Mouse (Mus musculus) MN1 (cell line): ENCODE measurements around the gene Tnfrsf4.

Experiments used
- DNase-seq: peaks from one replicate; pipeline ENCODE4 v3.0.0-alpha.2; 2016; ENCODE audit warnings: low spot score

Gene Tnfrsf4

DNA sequence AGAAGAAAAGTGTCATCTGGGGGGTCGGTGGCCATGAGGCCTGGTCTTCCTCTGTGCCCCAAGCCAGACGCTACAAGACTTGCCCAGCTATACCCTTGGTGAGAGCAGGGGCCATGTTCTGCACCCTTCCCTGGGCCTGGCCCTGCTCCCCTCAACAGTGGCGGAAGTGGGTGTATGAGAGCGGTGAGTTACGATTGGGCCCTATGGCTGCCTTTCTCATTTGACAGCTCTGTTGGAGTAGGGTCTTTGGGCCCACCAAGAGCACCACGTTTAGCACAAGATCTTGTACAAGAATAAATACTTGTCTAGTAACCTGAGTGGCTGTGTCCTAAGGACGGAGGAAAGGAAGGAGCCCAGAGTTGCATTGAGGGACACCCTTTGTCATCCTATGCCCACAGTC lies 14.9 kb downstream of the Tnfrsf4 start:
- DNase-seq: no peak

DNA sequence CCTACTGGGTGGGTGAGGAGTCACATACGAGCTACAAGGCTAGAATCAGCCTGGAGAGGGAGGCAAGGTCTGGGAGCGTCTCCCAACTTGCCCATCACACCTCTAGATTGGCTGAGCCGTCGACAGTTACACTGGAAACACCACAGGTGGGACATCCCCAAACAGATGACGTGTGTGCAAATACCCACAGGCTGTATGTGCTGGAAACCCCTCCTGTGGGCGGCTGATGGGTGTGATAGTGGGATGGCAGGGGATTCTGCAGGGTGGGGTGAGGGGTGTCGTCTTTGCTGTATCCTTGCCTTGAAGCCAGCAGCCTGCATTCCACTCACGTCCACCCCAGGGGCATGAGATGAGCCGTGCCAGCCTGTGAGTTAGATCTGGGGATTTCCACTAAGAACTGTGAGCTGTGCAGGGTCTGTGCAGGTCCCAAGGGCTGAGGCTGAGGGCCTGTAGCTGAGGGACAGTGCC lies 17.0 kb downstream of the Tnfrsf4 start:
- DNase-seq: peak; percentile 21

DNA sequence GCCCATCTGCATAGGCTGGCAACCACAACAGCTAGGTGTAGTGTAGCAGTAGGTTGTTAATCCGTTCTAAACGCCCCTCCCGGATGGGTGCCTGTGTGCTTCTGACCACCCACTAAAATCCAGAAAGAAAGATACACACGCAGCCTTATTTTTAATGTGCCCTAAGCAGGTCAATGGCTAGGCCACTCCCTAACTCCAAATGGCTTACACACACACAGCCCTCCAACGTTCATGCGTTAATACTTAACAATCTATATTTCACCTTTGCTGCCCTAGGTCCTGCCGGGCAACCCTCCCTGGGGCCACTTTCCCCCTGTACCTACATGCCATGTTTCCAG lies 17.6 kb downstream of the Tnfrsf4 start:
- DNase-seq: peak; percentile 16

DNA sequence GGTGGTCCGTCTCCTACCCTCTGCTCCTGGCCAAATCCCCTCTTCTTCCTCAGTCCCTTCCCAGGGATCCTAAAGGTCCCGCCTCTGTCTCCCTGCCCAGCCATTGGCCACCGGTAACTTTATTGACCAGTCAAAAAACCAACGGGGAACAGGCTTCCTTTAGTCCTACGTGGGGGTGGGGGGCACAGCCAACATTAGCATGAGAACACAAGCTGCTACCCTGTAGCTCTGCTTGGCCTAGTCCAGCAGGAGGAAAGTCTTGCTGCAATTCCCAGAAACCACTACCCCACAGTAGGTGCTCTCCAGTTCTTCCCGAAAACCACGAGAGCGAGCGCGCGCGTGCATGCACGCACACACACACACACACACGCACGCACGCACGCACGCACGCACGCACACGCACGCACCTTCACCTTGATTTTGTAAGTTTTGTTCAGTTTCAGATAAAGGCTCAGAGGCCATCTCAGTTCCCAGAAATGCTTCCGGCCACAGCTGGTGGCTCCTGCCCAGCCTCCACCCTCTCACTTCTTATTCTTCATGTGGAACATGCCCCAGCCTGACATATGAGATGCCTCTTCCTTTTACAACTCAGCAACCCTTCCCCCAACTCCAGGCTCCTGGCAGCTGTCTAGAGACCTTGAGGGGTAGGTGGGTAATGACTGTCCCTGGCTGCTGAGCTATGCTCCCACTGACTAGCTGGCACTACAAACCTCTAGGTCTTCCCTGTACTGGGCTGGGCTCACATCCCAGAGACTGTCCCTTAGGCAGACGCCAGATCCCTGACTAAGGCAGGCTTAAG lies 18.1 kb downstream of the Tnfrsf4 start:
- DNase-seq: peak; percentile 86

- DNase-seq: no peak
Measured at GRCm38 (mm10) chr4:156032856-156033255, 19.2 kb downstream of the Tnfrsf4 start.

DNA sequence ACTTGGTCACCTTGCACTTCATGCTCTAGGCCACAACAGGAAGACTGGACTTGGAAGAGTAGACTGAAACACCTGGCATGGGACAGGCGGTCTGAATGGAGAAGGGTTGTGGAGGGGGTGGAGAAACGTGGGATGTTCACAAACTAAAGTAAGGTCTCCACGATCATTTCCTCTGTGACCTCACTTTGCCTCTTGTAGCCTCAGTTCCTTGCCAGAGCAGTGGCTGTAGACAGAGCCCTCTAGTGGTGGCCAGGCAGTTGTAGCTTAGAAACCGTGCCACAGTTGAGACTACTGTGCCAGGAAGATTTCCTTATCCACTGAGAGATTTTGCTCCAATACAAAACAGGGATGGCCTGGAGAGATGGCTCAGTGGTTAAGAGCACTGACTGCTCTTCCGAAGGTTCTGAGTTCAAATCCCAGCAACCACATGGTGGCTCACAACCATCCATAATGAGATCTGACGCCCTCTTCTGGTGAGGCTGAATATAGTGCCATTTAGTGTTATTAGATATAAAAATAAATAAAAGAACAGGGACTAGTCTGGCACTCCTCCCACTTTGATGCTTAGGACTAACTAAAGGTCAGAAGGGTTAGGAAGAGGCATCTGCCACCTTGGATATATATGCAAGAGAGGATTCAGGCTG lies 20.0 kb downstream of the Tnfrsf4 start:
- DNase-seq: peak; percentile 75

- no peak for DNase-seq
Measured at GRCm38 (mm10) chr4:156034301-156034700, 20.7 kb downstream of the Tnfrsf4 start.

DNA sequence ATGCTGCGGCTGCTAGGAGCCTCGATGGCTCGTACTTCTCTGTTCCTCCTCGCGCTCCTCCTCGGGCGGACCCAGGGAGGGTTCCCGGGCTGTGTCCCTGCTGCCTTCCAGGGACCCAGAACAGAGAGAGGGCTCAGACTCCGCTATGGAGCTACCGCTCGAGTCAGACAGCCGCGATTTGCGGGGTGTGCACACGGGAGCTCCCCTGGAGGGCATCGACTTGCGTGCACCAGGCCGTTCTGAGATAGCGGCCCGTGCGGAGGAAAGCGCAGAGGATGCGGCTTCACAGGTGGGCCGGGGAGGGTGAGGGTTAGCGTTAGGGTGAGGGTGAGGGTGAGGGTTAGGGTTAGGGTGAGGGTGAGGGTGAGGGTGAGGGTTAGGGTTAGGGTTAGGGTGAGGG lies 21.3 kb downstream of the Tnfrsf4 start:
- DNase-seq: no peak

DNA sequence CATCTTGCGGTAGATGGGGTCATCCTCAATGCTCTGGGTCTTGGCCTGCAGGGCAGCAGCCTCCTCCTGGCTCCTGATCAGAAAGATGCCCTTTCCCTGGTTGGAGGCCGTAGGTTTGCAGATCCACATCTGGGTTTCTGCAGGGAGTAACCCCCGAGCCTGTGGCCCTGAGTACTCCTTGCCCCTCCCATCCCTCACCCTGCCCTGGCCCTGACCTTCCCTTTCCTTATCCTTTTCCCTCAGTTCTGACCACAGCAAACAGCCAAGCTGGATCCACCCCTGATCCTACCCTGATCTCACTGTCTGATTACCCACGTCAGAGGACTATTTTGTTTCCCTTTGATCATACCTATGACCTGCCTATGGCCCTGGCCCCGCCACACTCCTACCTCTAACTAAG lies 31.1 kb downstream of the Tnfrsf4 start:
- no peak for DNase-seq

GRCm38 (mm10) chr4:156049779-156050178 lies 36.1 kb downstream of the Tnfrsf4 start:
- DNase-seq: no peak

DNA sequence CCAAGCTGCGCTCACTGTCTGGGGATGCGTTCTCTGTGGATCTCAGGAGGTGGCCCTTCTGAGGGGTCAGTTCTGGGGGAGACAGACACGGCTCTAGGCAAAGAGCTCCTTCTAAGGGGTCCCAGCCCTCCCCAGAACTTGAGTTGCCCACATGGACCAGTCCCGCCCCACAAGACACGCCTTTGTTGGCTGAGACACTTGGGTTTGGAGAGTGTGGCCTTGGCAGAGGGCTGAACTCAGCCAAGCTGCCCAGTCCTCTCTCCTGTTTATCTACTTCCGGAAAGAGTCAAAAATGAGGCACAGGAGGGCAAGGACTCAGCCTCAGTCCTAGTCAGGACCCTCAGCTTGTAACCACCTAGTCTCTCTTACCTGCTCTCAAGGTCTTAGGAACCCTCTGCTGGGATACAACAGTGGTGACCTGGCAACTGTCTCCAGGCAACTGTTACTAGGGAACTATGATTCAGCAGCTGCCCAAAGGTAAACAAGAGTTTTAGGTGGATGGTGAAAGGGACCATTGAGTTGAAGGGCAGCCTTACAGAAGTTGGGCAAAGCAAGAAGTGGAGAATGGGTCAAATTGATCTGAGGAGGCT lies 36.8 kb downstream of the Tnfrsf4 start:
- DNase-seq: no peak

DNA sequence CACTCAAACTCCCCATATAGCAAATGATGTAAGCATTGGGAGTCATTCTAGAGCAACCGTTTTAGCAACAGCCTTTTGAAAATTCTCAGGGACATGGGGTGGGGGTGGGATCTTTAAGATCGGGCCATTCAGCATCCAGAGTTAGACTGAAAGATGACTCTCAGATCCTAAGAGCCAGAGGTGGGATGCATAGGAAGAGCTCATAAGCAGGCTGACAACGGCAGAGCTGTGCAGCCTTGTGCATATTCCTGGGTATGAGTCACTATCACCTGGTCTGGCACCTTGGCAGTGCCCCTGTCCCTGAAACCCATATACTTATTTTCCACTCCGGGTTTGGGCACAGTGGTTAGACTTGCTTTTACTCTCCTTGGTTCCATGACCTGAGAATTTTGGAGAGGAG lies 39.5 kb downstream of the Tnfrsf4 start:
- DNase-seq: no peak

GRCm38 (mm10) chr4:156054130-156054529 lies 40.5 kb downstream of the Tnfrsf4 start:
- no peak for DNase-seq

- DNase-seq: no peak
Measured at GRCm38 (mm10) chr4:156054606-156055005, 41.0 kb downstream of the Tnfrsf4 start.

- DNase-seq: no peak
Measured at GRCm38 (mm10) chr4:156055173-156055572, 41.5 kb downstream of the Tnfrsf4 start.

- no peak for DNase-seq
Measured at GRCm38 (mm10) chr4:156057702-156058101, 44.1 kb downstream of the Tnfrsf4 start.

DNA sequence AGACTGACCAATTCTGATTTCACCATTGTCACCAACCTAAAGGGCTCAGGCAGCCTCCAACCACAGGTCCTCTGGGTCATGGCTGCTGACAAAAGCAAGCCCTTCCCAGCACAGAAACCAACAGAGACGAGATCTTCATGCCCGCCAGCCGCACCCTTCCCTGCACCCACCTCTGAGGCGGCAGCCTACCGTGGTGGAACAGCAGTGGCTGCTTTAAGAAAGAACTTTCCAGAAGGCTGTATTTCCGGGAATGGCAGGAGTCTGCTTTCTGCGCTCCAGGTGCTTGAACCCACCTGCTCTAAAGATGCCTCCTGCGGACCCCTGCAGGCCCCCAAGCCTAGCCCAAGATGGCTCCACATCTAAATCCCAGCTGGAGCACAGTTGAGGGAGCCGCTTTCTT lies 45.2 kb downstream of the Tnfrsf4 start:
- no peak for DNase-seq

- DNase-seq: no peak
Measured at GRCm38 (mm10) chr4:156059261-156059660, 45.6 kb downstream of the Tnfrsf4 start, which contains the start of gene Ttll10. Ttll10 (minus strand) TSS chr4:156059414.

- DNase-seq: no peak
Measured at GRCm38 (mm10) chr4:156059713-156060112, 46.1 kb downstream of the Tnfrsf4 start.

- no peak for DNase-seq
Measured at GRCm38 (mm10) chr4:156063861-156064509, 50.3 kb downstream of the Tnfrsf4 start.

- no peak for DNase-seq
Measured at GRCm38 (mm10) chr4:156064510-156064897, 50.9 kb downstream of the Tnfrsf4 start.

DNA sequence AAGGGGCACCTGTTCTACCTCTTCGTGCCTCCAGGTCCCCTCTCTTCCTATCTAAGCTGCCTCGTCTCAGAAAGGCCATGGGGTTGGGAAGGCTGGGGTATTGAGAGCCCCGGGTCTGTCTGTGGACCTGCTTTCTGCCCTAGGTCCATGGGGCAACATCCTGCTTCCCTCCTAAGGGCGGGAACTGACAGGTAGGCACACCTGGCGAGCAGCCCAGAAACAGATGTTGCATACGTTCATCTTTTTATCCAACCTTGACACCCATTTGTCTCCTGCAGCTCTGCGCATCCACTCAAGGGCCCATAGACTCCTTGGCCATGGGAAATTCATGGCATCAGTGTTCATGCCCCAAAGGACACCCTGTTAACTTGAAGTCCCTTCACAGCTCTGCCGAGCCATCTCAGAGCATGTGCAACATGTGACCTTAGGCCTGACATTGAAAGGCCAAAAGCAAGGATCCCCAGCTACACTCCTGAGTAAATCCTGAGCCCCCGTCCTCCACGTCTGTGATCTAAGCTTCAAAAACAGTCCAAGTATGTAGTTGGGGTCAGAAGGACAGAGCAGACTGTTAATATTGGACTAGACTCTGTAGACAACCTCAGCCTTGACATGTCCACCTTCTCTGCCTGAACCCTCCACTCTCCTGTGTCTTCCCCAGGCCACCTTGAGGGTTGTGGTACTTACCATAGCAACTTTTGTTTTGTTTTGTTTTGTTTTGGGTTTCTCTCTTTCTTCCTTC lies 51.7 kb downstream of the Tnfrsf4 start:
- DNase-seq: no peak
